Mouse (Mus musculus): ENCODE measurements at regions not wholly inside any gene's neighbourhood (a gene's known extent, or its start where the extent isn't known, plus 50 kb on each side); places are given as distances from the start of the nearest gene placed in this dataset.

DNA sequence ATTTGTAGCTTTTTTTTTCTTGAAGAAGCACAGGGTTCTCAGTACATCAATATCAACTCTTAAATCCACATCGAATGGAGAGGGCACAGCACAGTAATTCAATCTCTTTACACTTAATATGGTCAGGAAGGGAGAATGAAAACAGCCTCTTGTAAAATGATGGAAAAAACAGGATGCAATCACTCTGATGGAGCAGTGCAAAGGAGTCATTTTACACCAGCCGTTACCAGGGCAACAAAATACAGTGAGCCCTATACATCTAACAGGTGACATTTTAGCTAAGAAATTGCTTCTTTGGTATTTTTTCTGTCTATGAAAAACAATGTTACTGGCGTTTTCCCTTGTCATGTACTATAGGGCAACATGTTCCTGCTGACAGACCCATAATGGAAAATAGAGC, 459.9 kb upstream of the Tle4 start:
- DNase-seq (ENCODE audit: low spot score in 2 of 2), result no peak

DNA sequence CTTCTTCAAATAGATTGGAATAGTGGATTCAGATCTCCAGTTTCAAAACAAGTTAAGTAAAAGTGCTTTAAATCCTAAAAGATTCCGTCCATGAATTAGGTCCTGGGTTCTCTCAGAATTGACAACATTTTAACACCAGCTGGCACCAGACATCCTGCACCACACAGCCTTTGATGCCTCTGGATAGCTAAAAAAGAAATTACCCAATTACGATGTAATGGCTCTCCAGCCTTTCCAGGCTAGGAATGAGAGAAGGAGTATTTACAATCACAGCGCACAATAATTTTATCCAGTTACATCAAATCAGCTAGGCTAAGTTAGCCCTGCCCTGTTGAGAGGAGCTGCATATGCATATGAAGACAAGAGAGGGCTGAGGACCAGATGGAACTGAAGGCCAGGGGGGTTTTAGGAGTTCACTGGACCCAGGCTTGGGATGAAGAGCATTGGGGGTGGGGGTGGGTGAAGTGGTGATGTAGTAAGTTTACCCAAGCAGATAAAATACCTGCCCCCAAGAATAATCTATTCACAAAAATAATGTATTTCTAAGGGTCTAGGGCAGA, 455.8 kb upstream of the Tle4 start:
- DNase-seq (ENCODE audit: low spot score in 2 of 2), result no peak

DNA sequence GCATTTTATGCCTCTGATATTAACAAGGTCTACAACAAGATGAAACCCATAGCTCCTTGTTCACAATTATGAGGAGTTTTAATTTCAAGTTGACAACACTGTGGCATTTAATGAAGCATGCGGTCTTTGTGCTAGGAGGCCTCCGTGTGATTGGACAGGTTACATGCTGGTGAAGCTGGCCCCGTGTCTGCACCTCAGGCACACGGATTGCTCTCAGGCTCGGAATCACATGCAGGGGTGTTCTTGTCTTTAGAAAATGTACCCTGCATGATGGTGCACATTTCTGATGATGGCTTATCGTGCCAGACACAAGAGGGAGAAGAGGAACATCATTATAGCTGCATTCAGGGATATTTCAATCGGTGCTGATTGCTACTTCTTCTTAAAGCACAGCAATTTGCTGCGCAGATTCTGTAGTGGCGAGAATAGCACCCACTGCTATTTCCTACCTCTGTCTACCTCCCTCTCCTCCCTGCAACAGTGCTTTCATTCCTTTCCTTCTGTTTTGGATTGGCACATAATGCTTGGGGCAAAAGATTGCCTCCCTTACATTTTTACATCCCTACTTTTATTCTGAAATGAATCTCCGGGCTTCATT, 454.9 kb upstream of the Tle4 start:
- no peak for DNase-seq (ENCODE audit: low spot score in 2 of 2)

DNA sequence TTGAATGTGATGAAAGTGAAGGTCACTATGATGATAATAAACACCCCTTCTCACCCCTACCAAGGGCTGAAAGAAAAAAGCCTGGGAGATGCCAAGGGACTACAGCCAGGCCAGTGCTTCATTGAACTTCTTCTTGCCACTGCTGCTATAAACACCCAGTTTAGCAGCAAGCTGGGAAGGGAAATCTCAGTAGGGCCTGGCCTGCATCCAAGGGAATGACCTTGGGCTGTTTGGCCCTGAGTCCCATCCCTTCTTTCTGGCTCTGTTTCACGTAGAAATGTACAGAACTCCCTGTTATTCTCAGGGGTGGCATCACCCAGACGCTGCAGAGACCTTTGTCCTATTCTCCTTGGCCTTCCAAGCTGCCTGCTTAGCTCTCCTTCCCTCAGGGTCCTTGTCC, 450.0 kb upstream of the Tle4 start:
- DNase-seq (ENCODE audit: low spot score in 2 of 2), result no peak

DNA sequence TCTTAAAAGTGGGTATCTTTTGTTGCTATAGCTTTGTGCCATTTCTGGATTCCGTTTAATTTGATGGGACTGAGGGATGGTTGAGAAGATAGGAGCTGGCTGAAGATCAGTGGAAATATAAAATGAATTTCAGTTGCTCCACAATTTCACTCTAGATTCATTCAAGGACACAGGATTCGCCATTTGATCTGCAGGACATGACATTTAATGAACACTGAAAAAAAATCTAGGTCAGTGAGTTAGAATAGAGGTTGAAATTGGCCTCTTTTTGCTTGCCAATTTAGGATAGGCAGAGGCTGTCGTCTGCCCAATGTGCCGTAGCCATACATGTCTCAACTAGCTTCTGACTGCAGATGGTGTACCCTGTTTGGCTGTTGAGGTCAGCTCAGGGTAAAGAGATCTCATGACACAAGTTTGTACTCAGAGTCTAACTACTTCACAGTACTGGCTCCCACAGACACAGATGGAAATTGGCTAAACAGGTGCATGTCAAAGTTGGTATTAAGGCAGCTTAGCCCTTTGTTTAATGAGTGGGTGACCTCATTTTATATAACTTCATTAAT, 449.5 kb upstream of the Tle4 start:
- DNase-seq (ENCODE audit: low spot score in 2 of 2), result peak in 1 of 2 experiments; percentile 12

DNA sequence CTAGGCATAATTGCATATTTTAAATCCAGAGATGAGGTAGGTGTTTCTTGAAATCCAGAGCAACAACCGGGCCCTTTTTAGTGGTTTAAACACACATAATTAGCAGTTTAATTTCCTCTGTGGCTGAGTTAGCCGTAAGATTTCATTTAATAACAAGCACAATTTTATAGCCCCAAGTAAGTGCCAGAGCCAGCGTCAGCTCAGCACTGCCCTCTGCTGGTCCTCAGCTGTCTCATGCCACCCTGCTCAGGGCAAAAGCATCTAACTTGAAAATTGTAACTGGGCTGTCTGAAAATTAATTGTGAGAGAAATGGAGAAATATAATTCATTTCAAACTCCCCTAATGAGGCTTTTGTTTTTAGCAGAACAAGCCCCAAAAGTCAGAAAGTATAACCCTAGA, 437.7 kb upstream of the Tle4 start:
- DNase-seq (ENCODE audit: low spot score in 2 of 2), result peak; percentile 70 to 82

DNA sequence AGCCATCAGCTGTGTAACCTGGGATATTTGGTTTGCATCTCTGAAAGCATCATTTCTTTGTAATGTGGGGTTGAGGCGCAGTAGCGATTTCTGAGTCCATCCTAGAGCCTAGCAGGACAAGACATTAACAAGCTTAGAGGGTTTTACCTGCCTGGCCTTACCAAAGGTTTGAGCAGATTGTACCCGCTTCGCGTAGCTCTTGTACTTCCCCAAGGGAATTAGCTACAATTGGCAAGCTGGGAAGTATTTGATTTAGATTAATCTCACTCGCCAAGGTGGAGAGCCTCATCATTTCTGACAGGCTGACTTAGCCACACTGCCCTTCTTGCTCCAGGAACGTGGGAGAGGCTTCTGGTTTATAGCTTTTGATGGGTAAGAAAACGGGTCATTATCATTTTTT, 436.1 kb upstream of the Tle4 start:
- no peak for DNase-seq (ENCODE audit: low spot score in 2 of 2)

DNA sequence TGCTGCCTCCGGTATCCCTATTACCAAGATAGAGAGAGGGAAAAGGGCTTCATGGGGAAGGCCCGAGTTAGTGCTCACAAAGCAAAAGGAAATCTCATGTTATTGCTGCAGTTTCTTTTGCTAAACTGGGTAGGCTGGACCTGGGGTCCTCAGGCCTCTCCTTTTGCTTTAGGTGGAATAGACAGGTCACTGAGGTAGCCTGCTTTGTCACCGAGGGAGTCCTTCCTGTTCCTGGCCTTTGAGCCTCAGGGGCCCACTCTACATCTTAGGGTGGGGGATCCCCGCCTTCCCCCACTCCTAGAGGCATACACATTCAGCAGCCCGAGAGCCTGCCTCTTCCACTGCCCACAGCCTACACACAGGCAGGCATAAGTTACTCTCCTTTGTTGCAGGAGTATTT, 435.5 kb upstream of the Tle4 start:
- no peak for DNase-seq (ENCODE audit: low spot score in 2 of 2)

DNA sequence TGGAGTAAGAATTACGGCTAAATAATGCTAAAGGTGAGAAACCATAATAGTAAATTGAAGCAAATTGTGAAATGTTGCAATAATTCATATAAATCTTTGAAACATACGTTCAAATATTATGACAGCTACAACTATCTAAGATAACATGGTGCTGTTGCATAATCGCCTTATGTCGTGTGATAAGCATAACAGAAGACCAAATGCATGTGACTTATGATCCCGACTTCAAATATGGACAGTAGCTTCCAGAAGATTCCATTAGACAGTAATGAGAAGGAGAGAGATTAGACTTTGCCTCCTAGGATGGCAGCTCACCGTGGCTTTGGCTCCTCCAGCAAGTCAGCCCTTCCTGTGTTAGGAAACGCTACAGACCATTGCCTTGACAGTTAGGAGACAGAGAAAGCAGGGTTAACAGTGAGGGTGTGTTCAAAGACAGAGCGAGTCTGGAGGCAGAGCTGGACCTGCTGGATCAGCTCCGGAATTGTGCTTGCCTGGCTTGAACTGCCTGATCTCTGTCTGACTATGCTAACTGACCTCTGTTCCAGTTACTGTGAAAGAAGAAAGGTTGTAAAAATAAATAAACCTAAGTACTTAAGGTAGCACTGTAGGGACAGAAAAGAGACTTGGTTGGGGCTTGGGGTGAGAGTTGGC, 434.6 kb upstream of the Tle4 start:
- no peak for DNase-seq (ENCODE audit: low spot score in 2 of 2)

DNA sequence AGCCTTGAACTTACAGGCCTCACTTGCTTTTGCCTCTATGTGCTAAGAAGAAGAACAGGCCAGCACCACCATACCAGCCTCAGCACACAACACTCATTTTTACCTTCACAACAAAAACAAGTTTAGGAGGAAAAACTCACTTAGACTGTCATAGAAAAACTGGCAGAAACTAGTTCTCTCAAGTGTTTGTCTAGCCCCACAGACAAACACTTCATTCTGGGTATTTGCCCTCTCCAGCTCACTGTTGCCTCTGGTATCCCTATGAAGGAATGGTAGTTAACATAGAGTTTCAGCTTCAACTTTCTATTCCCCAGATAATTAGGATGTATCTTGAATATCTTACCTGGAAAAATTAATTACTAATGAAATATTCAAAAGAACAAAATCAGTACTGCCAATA, 433.6 kb upstream of the Tle4 start:
- DNase-seq (ENCODE audit: low spot score in 2 of 2), result no peak

DNA sequence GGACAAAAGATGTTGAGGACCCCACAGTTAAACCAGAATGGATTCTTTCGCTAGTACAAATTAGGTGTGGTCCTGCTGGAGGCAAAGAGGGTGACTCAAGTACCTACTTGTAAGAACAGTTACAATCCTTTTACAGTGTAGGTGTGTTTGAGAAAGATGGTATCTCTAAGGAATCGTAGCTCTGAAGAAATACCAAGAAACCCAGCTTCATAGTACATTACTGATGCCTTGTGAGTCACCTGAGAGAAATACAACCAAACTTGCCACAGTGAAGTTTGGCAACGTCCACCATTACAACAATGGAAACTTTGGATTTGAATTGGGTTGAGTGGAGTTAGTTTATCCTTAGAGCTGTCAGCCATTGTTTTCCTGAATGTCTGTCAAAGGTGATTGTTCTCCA, 405.7 kb upstream of the Tle4 start:
- no peak for DNase-seq (ENCODE audit: low spot score in 2 of 2)

DNA sequence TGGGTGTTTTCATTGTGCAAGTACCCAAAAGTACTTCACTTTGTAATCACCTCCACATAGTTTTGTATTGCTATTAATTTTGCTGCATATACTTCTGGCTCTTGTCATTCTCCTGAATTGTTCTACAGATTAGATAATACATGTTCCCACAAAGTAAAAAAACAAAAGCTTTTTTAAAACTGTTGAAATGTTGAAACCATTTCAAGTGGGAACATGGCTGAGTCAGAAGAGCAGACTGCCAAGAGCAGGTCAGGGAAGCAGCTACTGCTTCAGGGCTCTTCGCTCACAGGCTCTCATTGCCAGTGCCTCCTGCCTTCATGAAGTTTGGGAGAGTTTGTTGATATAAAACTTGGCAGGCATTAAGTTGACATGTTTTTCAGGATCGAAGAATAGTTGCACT, 395.5 kb upstream of the Tle4 start:
- DNase-seq (ENCODE audit: low spot score in 2 of 2), result no peak

DNA sequence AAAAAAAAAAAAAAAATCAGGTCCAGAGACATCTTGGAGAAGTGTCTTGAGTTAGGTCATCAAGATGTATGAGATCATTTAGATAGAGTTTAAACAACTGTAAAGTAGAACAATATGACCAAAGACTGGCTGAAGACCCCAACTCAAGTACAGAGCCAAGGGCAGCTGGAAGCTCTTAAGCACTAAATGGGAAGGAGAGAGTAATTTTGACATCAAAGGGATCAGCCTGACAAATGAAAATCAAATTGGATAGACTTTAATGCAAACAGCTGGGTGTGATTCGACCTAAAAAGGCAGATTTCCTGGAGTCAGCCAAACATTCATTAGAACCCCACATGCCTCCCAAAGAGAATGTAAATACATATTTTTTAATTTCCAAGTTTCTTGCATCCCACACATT, 372.3 kb upstream of the Tle4 start:
- no peak for DNase-seq (ENCODE audit: low spot score in 2 of 2)

DNA sequence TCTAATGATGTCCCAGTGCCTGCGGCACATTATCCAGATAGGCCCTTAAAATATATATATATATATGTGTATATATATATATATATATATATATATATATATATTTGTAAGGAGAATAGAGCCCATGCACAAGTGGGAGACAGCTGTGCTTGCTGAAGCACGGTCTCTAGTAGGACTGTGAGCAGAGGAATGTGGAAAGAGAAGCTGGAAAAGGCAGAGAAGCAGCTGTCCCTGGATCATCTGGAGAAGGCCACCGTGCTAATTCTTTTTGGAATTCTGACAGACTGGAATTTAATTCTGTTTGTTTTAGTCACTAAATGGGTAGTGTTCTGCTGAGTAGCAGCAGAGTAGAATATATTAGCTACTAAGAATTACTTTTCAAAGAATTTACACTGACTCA, 370.4 kb upstream of the Tle4 start:
- DNase-seq (ENCODE audit: low spot score in 2 of 2), result no peak

DNA sequence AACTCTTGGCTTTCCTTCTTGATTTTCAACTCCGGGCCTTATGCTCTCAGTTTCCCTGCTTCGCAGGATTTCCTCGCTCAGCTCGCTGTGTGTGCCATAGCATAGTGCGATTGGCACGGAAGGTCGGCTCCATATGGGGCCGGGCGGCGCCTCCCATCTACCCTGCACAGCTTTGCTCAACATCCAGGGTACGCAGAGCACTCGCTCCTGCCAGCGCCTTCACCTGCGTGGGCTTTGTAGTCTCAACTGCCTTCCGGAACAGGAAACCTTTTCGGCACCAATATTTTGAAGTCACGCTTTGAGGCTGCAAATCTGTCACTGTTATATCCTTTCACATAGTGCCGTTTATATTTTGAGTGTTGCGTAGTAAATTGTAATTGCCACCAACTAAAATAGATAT, 359.9 kb upstream of the Tle4 start:
- no peak for DNase-seq (ENCODE audit: low spot score in 2 of 2)

DNA sequence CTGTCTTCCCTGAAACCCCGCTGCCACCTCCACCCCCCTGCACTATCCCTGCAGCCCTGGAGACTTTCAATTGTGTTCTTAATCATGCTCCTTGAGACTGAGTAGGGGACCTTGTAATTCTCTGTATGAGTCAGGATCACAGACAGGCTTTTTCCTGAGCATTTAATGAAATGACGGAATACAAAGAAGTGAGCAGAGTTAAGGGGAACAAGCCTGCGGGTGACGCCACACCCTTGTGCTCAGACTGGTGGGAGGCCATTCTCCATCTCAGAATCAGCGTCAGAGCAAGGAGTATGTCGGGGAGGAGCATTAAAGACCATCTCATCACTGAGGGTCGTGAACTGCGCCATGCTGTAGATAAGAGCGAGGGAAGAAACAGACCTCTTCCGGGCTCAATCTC, 359.3 kb upstream of the Tle4 start:
- DNase-seq (ENCODE audit: low spot score in 2 of 2), result no peak

DNA sequence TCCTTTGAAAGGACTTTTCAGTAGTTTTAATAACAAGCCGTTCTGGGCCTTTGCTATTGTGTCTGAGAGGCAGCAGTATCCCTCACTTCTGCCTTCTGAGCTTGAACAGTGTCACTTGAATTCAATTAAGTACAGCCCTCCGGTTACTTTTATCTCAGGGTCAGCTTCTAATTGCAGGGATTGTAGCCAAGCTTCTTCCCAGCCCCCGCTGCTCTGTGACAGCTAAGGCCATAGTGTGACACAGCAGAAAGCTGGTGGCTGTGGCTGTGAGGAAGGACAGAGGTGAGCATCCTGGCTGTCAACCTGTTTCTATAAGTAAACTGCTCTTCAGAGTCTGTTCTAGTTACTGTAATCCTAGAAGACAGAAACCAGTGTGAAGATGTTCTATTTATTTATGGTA, 358.5 kb upstream of the Tle4 start:
- no peak for DNase-seq (ENCODE audit: low spot score in 2 of 2)

DNA sequence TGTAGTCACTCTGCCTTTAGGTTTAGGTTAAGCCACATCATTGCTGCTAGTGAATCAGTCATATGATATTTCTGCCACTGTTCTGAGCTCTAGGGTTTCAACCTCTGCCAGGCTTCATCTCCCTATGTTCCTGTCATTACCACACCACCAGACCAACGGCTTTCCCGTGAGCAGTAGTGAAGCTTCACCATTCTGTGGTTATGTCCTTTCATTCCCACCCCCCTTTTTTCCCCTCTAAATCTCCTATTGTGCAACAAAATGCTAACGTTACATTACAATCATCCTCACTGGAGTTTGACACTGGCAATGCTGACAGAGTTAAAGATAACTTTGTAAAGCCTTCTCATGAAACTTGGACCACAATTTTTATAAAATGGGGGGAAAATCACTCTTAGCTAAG, 358.1 kb upstream of the Tle4 start:
- no peak for DNase-seq (ENCODE audit: low spot score in 2 of 2)

DNA sequence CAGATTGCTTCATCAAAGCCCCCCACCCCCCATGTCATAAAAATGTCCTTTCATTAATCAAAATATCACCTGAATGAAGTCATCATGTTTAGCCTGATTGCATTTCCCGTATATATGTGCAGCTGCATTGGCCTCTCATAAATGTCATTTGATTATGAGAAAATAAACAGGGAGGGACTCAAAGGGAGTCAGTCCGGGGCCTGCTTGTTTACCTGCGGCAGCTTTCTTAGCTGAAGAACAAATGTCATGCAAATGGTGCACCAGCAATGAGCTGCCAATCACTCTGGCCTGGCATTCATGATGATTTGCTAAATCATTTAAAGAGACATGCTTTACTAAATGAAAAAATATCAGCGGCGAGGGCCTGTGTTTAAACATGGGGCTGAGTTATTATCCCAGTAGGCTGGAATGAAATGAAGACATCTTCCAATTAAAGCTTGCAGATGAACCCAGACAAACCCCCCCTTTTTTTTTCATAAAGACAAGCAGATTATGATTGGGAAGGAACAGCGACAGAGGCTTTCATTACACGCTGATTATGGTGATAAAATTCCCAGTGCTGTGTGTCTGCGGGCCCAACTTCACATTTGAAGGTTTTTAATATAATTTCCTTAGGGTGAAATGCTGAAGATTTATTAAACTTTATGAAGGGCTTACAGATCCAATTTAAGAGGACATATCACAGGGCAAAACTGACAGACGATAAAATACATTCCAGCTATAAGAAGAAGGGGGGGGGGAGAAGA, 342.5 kb upstream of the Tle4 start:
- peak; percentile 9 to 16 for DNase-seq (ENCODE audit: low spot score in 2 of 2)

DNA sequence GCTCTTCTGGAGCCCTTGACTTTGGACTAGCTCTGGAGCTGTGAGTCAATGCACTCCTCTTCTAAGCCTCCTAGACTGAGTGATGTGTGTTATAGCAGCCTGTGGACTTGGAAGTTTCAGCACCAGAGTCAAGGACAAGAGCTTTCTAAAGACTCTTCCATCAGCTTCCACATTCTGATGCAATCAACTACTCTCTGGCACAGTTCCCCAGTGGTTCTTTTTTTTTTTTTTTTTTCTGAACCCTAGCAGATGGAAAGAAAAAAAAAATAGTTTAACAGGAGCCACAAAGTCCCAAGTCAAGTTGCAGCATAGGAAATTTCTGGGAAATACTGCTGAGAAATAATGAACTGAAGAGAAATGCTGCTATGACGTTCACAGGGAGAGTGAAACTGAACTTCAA, 324.4 kb upstream of the Tle4 start:
- no peak for DNase-seq (ENCODE audit: low spot score in 2 of 2)

DNA sequence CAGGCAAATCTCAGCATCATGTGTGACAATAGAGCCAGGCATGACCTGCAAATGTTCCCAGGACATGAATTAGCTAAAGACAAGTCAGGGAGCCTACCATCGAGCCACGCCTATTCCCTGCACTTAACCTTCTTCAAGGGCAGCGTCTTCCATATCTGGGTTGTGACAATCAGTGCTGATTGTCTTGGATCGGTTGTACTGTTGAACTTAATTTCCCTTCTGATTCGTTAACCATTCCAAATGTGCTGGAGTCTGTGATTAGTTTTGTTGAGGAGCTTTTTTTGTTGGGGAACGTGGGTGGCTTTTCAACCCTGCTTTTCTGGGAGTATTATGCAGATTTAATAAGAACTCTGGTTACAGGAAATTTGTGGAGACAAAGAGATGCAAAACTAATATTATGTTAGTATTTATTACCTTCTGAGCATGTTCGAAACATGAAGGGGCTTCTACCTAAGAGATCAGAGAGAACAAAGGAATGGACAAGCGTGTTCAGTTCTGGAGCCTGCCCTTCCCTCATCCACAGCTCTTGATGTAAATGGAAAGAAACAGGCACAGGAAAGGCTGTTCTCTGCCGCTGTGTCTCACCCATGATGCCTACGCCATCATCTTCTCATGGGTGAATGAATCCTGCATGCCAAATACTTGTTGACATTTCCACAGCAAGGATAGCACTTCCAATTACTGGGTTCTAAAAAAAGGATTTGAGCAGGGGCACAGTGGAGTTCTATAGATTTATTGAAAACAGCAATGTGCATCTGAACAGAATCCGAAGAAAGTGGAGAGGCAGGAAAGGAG, 313.4 kb upstream of the Tle4 start:
- no peak for DNase-seq (ENCODE audit: low spot score in 2 of 2)

Data from layer of hippocampus, postnatal 14 days (tissue).